Mouse (Mus musculus) CH12.LX (cell line): ENCODE measurements around the gene Gkn3. TPM values are rescaled to one million over a fixed set of nuclear protein-coding genes. Genes with fewer than 3 reads are reported as not detected.

Experiments used
- DNase-seq: peaks from one replicate; pipeline ENCODE4 v3.0.0-alpha.2; 2013; ENCODE audit errors: extremely low read depth
- H3K27ac ChIP-seq: 2 replicates; pipeline ENCODE4 v1.5.1; 2012; ENCODE audit warnings: low read depth, mild to moderate bottlenecking, control low read depth, moderate library complexity; ENCODE audit not compliant: insufficient read depth
- H3K27me3 ChIP-seq: replicated peaks from 2 replicates; pipeline ENCODE3; 2012; ENCODE audit warnings: inconsistent platforms
- H3K36me3 ChIP-seq, 2 experiments: replicated peaks in 1 of 2; 2 replicates each; pipeline versions ENCODE3 to v1.6.1; 2012; ENCODE audit warnings: inconsistent platforms in 1 of 2, low read length in 1 of 2, mild to moderate bottlenecking in 1 of 2, mixed read lengths in 1 of 2, moderate library complexity in 1 of 2; ENCODE audit not compliant: control insufficient read depth in 1 of 2, insufficient read depth in 1 of 2
- H3K4me1 ChIP-seq, 2 experiments: 2 replicates each; pipeline ENCODE4 v1.6.1; 2012; ENCODE audit warnings: inconsistent platforms in 1 of 2, moderate library complexity in 1 of 2; ENCODE audit not compliant: insufficient read depth in 2 of 2, control insufficient read depth in 1 of 2
- H3K4me2 ChIP-seq: 2 replicates; pipeline ENCODE4 v1.6.1; 2012; ENCODE audit warnings: low read depth, mild to moderate bottlenecking, control low read depth; ENCODE audit not compliant: poor library complexity, insufficient read depth, severe bottlenecking
- H3K4me3 ChIP-seq, 3 experiments: fragments of 150-350 bp in 1 of 3; sonication (generic) in 1 of 3; replicated peaks in 1 of 3; 2 replicates each; pipeline versions ENCODE3 to v1.5.1; 2011 to 2012; ENCODE audit warnings: low read depth in 2 of 3, low read length in 2 of 3, mild to moderate bottlenecking in 2 of 3, moderate library complexity in 2 of 3, control low read depth in 1 of 3, improper control_type of control experiment in 1 of 3, inconsistent platforms in 1 of 3, mixed read lengths in 1 of 3; ENCODE audit not compliant: poor library complexity in 1 of 3
- H3K79me2 ChIP-seq: replicated peaks from 2 replicates; pipeline ENCODE4 v1.6.1; 2012; ENCODE audit warnings: mild to moderate bottlenecking, moderate library complexity; ENCODE audit not compliant: control insufficient read depth, poor library complexity, insufficient read depth, severe bottlenecking; ENCODE audit errors: extremely low read depth
- H3K9ac ChIP-seq: 2 replicates; pipeline ENCODE4 v1.6.1; 2012; ENCODE audit warnings: low read depth, mild to moderate bottlenecking, control low read depth, moderate library complexity; ENCODE audit not compliant: insufficient read depth
- H3K9me3 ChIP-seq: replicated peaks from 2 replicates; pipeline ENCODE3; 2012; ENCODE audit warnings: low read length, inconsistent platforms, mixed read lengths
- BHLHE40 ChIP-seq: IDR thresholded peaks from 2 replicates; pipeline ENCODE4 v1.6.1; 2011; ENCODE audit warnings: mild to moderate bottlenecking, low read depth, low read length, improper control_type of control experiment
- CTCF ChIP-seq, 2 experiments: IDR thresholded peaks in 1 of 2; conservative IDR thresholded peaks in 1 of 2; 2 replicates each; pipeline ENCODE4 v1.5.1; 2011 to 2012; ENCODE audit warnings: low read depth in 2 of 2, low read length in 2 of 2, improper control_type of control experiment in 1 of 2, inconsistent platforms in 1 of 2, mild to moderate bottlenecking in 1 of 2, moderate library complexity in 1 of 2
- ELF1 ChIP-seq: IDR thresholded peaks from 2 replicates; pipeline ENCODE4 v1.6.1; 2014; ENCODE audit warnings: low read depth, mild to moderate bottlenecking, inconsistent platforms, low read length, improper control_type of control experiment
- ETS1 ChIP-seq: conservative IDR thresholded peaks from 2 replicates; pipeline ENCODE4 v1.6.1; 2012; ENCODE audit warnings: low read depth, mild to moderate bottlenecking, inconsistent platforms, low read length, improper control_type of control experiment, moderate library complexity
- GABPA ChIP-seq: IDR thresholded peaks from 2 replicates; pipeline ENCODE4 v1.6.1; 2012; ENCODE audit warnings: low read depth, low read length, improper control_type of control experiment, inconsistent platforms; ENCODE audit not compliant: insufficient replicate concordance
- HCFC1 ChIP-seq: IDR thresholded peaks from 2 replicates; pipeline ENCODE4 v1.6.1; 2012; ENCODE audit warnings: low read depth, mild to moderate bottlenecking, inconsistent platforms, low read length, improper control_type of control experiment
- IRF4 ChIP-seq: IDR thresholded peaks from 2 replicates; pipeline ENCODE4 v1.6.1; 2014; ENCODE audit warnings: low read depth, mild to moderate bottlenecking, inconsistent platforms, low read length, improper control_type of control experiment
- MAZ ChIP-seq: IDR thresholded peaks from 2 replicates; pipeline ENCODE4 v1.6.1; 2012; ENCODE audit warnings: low read depth, mild to moderate bottlenecking, inconsistent platforms, low read length, improper control_type of control experiment, moderate library complexity
- MXI1 ChIP-seq: IDR thresholded peaks from 2 replicates; pipeline ENCODE4 v1.6.1; 2011; ENCODE audit warnings: mild to moderate bottlenecking, low read depth, low read length, improper control_type of control experiment
- MYC ChIP-seq: IDR thresholded peaks from 2 replicates; pipeline ENCODE4 v1.6.1; 2011; ENCODE audit warnings: low read depth, mild to moderate bottlenecking, improper control_type of control experiment, low read length
- NELFE ChIP-seq: IDR thresholded peaks from 2 replicates; pipeline ENCODE4 v1.6.1; 2011; ENCODE audit warnings: low read depth, low read length, improper control_type of control experiment
- NRF1 ChIP-seq: IDR thresholded peaks from 2 replicates; pipeline ENCODE4 v1.6.1; 2014; ENCODE audit warnings: low read depth, mild to moderate bottlenecking, inconsistent platforms, low read length, improper control_type of control experiment, moderate library complexity
- RAD21 ChIP-seq: IDR thresholded peaks from 2 replicates; pipeline ENCODE4 v1.6.1; 2011; ENCODE audit warnings: low read depth, mild to moderate bottlenecking, low read length, improper control_type of control experiment, moderate library complexity
- SMC3 ChIP-seq: IDR thresholded peaks from 2 replicates; pipeline ENCODE4 v1.6.1; 2011; ENCODE audit warnings: low read depth, low read length, improper control_type of control experiment
- TBP ChIP-seq: conservative IDR thresholded peaks from 2 replicates; pipeline ENCODE4 v1.6.1; 2011; ENCODE audit warnings: low read depth, low read length, improper control_type of control experiment
- TCF12 ChIP-seq: IDR thresholded peaks from 2 replicates; pipeline ENCODE4 v1.6.1; 2014; ENCODE audit warnings: low read depth, mild to moderate bottlenecking, inconsistent platforms, low read length, improper control_type of control experiment
- UBTF ChIP-seq: IDR thresholded peaks from 2 replicates; pipeline ENCODE4 v1.6.1; 2012; ENCODE audit warnings: low read depth, mild to moderate bottlenecking, inconsistent platforms, low read length, improper control_type of control experiment, moderate library complexity
- USF1 ChIP-seq: IDR thresholded peaks from 2 replicates; pipeline ENCODE4 v1.6.1; 2014; ENCODE audit warnings: low read depth, mild to moderate bottlenecking, inconsistent platforms, low read length, improper control_type of control experiment
- ZC3H11A ChIP-seq: IDR thresholded peaks from 2 replicates; pipeline ENCODE4 v1.6.1; 2012; ENCODE audit warnings: low read depth, mild to moderate bottlenecking, inconsistent platforms, low read length, improper control_type of control experiment
- ZKSCAN1 ChIP-seq: IDR thresholded peaks from 2 replicates; pipeline ENCODE4 v1.6.1; 2012; ENCODE audit warnings: low read depth, inconsistent platforms, low read length, improper control_type of control experiment, borderline replicate concordance
- ZNF384 ChIP-seq: IDR thresholded peaks from 2 replicates; pipeline ENCODE4 v1.6.1; 2012; ENCODE audit warnings: low read depth, low read length, improper control_type of control experiment, inconsistent platforms
- dilution Hi-C: fragments of 300-500 bp; cut with MboI; formaldehyde crosslinking; loops from 2 replicates; pipeline ENCODE4 v1.14.3; 2020; ENCODE audit warnings: low sequenced_read_pairs; ENCODE audit not compliant: extremely low pct_unique_long_range_greater_than_20kb, extremely low pct_ligation_motif_present
- in situ Hi-C: fragments of 300-500 bp; cut with MboI; formaldehyde crosslinking; loops from 3 replicates; pipeline ENCODE4 v1.14.3; 2019; ENCODE audit warnings: low sequenced_read_pairs, low pct_ligation_motif_present, low pct_unique_long_range_greater_than_20kb, mixed read lengths
- polyA plus RNA-seq: library from polyadenylated mRNA; unstranded; fragments of >175 nt; gene quantifications from 2 replicates; pipeline ENCODE4 v1.2.1, GENCODE M21; 2012; ENCODE audit warnings: low read depth; ENCODE audit not compliant: insufficient read length
- total RNA-seq, 2 experiments: library from RNA; depleted of rRNA; stranded (reverse); fragments of 300-350 nt in 1 of 2; fragments of >200 nt in 1 of 2; gene quantifications; 2 replicates each; pipeline ENCODE4 v1.2.3; 2012 to 2014

Gkn3 gene
- total and polyA plus RNA-seq, 3 experiments: not detected

DNA sequence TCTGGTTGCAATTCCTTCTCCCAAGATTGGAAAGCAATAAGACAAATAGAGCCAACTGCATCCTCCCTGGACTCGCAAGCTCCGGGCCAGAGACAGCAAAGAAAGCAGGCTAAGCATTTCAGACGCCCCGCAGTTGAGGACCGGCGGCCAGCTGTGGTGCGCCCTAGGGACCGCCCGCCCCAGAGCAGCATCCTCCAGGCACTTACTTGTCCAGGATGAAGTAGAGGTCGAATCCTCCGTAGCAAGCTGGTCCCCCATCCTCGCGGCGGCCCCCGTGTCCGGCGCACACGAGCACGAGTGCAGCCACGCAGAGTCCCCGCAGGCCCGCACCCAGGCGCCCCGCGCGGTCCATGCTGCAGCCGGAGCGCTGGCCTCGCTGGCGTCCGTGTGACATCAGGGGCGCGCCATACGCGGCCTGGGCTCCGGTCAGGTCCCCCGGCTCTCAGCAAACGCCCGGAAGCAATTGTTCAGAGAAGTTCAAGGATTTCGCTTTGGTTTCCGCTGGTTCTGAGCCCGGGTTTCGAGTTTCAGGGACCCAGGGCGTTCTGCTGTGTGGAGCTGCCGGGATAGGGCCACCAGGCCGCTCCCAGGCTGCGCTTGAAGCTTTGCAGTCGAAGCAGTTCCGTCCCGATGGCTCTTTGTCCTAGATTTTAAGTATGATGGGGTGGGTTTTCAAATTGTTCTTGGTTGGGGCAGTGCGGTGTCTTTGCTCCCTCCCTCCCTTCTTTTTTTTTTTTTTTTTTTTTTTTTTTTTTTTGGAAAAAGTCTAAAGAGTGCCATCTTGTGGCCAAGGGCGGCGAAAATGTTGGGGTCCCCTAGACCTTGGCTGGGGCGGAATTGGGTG, 53.4 kb downstream of the Gkn3 start, which contains the start of gene Antxr1:
Gene Antxr1, minus strand, starts transcription at position 731 of the 844 bp plus-strand sequence.
- dilution Hi-C loops: no loop called here
- H3K79me2 ChIP-seq: no peaks in the 10 kb centered on the region
- DNase-seq: peak; percentile 17
- H3K27me3 ChIP-seq: peaks cover 1% of the 10 kb centered on the region
- H3K4me2 ChIP-seq: peak within 1 kb of the TSS; percentile 57
- no peaks in the 10 kb centered on the region for H3K9me3 ChIP-seq
- H3K36me3 ChIP-seq: no peaks in the 10 kb centered on the region
- H3K9ac ChIP-seq: peak within 1 kb of the TSS; percentile 53; the same call in 1 of the 2 replicates
- TF ChIP-seq RAD21 (peak; percentile 49), MAZ (peak; percentile 83), TBP (no peak), MYC (no peak), SMC3 (peak; percentile 55), ZNF384 (peak; percentile 100), CTCF (conservative IDR thresholded peaks at IDR 0.05 in 1 of 2, IDR thresholded peaks at IDR 0.05 in 1 of 2; ENCODE audit: low read depth in 2 of 2, low read length in 2 of 2) (peak in 1 of 2 experiments; percentile 73; a peak in 2 of 4 replicates), UBTF (0 out of 2 replicates have a peak, but pooled peaks have one; percentile 5)
- no peak within 1 kb of the TSS for H3K27ac ChIP-seq
- H3K4me3 ChIP-seq: peak within 1 kb of the TSS in 2 of 3 experiments; percentile 16 to 23
- in situ Hi-C loops: no loop called here
- no peaks in the 10 kb centered on the region; a peak in 1 of 4 replicates for H3K4me1 ChIP-seq

DNA sequence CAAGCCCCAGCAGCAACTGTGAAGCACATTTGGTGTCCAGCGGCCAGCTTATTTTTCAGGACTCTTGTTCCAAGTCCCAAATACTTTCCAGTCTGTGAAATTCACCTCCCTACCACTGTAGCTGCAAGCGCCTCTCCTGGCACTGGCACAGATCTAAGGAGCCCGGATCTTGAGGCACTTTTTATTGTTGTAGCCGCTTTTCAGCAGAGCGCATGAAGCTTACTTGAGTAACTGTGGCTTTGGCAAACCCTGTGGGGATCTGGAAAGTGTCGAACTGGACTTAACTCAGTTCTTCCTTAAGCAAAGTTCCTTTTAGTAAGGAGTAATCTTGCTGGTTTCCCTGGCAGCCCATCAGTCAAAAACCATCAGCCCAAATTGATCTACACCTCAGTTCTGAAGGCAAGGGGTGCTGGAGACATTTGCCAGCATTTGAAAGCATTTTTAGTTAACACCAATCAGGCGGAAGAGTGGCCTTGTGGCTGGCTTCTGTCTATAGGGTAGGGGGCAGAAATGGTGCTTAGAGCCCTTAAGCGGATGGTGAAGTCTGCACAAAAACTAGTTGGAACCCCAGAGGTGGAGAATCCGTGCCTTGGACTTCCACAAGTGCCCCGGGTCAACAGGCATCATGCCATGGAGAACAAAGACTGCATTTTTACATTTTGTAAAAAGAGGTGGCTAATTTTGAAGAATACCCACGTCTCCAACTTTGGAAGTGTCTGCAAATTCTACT, 54.2 kb downstream of the Gkn3 start:
- DNase-seq: no peak
- no peaks in the 10 kb centered on the region for H3K9me3 ChIP-seq
- peaks cover 1% of the 10 kb centered on the region for H3K27me3 ChIP-seq
- H3K79me2 ChIP-seq: no peaks in the 10 kb centered on the region
- TF ChIP-seq IRF4 (no peak), MXI1 (no peak), TCF12 (no peak), ZKSCAN1 (no peak), HCFC1 (no peak), ELF1 (no peak), CTCF (conservative IDR thresholded peaks at IDR 0.05 in 1 of 2, IDR thresholded peaks at IDR 0.05 in 1 of 2; ENCODE audit: low read depth in 2 of 2, low read length in 2 of 2) (no peak), ZC3H11A (no peak), MAZ (no peak), USF1 (no peak), GABPA (no peak), NRF1 (no peak), BHLHE40 (no peak), NELFE (no peak), ETS1 (no peak)
- in situ Hi-C loops: no loop called here
- H3K4me1 ChIP-seq: no peaks in the 10 kb centered on the region; a peak in 1 of 4 replicates
- H3K4me3 ChIP-seq: no peak overlapping the region
- H3K9ac ChIP-seq: no peak overlapping the region
- no peaks in the 10 kb centered on the region for H3K36me3 ChIP-seq
- H3K4me2 ChIP-seq: peak overlapping the region; percentile 57
- H3K27ac ChIP-seq: no peak overlapping the region
- dilution Hi-C loops: no loop called here
